Mouse (Mus musculus): ENCODE data around the gene F10. TPM values are rescaled to one million over a fixed set of nuclear protein-coding genes. Genes with fewer than 3 reads are reported as not detected.
"Not testable (repeated sequence)": the region's sequence is repeated elsewhere in the genome, so short reads cannot be mapped to it uniquely, and the experiment has no call there.

Gene F10
- polyA plus RNA-seq, 1 experiment from 2014 or later: 0.61 TPM

DNA sequence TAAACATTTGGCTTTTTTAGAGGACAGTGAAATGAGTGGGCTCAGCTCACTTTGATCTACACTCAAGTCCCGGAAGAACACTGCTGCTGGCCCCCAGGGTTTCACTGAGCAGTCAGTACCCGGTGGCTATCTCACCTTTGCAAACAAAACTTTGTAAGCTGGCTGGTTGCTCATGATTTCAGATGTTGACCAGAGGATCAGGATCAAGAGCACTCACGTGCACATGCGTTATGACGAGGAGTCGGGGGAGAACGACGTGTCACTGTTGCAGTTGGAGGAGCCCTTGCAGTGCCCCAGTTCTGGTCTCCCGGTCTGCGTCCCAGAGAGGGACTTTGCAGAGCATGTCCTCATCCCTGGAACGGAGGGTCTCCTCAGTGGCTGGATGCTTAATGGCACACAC is 36.1 kb downstream of the F10 start:
- no peak overlapping the region for H3K27ac ChIP-seq
- peaks cover 65% of the 10 kb centered on the region for H3K36me3 ChIP-seq
- H3K9ac ChIP-seq: no peak overlapping the region
- no peak overlapping the region for H3K4me3 ChIP-seq
- ATAC-seq (ENCODE audit: low FRiP score): no peak
- 96% methylated on average over 11 of the region's 11 CpGs for WGBS
- H3K4me1 ChIP-seq (replicated peaks): no peaks in the 10 kb centered on the region
- no peaks in the 10 kb centered on the region for H3K9me3 ChIP-seq
- H3K27me3 ChIP-seq: no peaks in the 10 kb centered on the region
- no peak overlapping the region for H3K4me2 ChIP-seq

DNA sequence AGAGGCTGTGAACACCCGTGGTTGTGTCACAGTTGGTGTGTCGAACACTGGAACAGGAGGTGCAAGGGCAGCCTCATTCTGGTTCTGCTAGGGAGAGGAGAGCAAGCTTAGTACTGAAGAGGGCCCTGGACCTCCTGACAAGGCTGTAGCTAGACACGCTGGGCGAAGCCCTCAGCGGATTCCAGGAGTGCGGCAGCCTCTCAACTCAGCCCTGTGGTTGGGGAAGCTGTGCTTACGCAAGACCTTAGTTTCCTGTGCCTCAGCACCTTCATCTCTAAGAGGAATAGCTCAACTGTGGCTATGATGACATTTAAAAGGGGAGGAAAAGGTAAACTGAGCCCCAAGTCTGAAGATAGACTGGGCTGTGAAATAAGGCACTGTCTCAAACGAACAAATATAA is 37.9 kb downstream of the F10 start:
- H3K9ac ChIP-seq: no peak overlapping the region
- peaks cover 82% of the 10 kb centered on the region for H3K36me3 ChIP-seq
- no peak overlapping the region for H3K27ac ChIP-seq
- H3K27me3 ChIP-seq: no peaks in the 10 kb centered on the region
- H3K4me1 ChIP-seq (replicated peaks): no peaks in the 10 kb centered on the region
- ATAC-seq (ENCODE audit: low FRiP score): no peak
- no peak overlapping the region for H3K4me3 ChIP-seq
- no peaks in the 10 kb centered on the region for H3K9me3 ChIP-seq
- no peak overlapping the region for H3K4me2 ChIP-seq
- WGBS: 94% methylated on average over 8 of the region's 8 CpGs

DNA sequence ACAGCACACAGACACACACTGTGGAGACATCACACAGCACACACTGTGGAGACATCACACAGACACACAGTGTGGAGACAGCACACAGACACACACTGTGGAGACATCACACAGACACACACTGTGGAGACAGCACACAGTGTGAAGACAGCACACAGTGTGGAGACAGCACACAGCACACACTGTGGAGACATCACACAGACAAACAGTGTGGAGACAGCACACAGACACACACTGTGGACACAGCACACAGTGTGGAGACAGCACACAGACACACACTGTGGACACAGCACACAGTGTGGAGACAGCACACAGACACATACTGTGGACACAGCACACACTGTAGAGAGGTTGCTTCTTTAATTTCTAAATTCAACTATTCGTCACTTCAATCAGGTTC is 38.5 kb downstream of the F10 start:
- peaks cover 88% of the 10 kb centered on the region for H3K36me3 ChIP-seq
- 100% methylated on average over 1 of the region's 1 CpGs for WGBS
- not testable (repeated sequence) for ATAC-seq (ENCODE audit: low FRiP score)

DNA sequence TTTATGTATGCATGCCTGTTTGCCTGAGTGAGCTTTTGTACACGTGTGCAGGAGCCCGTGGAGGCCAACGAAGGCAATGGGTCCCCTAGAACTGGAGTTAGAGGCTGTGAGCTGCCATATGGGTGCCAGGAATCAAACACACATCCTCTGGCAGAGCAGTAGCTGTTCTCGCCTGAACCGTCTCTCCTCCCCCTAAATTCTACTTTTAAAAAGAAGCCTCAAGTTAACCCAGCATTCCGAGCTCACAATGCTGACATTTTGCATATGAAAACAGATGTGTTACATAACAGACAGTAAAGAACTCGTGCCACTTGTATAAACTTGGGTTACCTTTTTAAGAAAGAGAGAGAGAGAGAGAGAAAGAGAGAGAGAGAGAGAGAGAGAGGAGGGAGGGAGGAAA is 40.4 kb downstream of the F10 start:
- no peak overlapping the region for H3K4me2 ChIP-seq

More for the DNA sequence above, 38.5 kb downstream of the F10 start:
- not testable (repeated sequence) for H3K4me1 ChIP-seq (replicated peaks); H3K9me3 ChIP-seq; H3K27ac ChIP-seq; H3K4me2 ChIP-seq; H3K27me3 ChIP-seq; H3K9ac ChIP-seq; H3K4me3 ChIP-seq

DNA sequence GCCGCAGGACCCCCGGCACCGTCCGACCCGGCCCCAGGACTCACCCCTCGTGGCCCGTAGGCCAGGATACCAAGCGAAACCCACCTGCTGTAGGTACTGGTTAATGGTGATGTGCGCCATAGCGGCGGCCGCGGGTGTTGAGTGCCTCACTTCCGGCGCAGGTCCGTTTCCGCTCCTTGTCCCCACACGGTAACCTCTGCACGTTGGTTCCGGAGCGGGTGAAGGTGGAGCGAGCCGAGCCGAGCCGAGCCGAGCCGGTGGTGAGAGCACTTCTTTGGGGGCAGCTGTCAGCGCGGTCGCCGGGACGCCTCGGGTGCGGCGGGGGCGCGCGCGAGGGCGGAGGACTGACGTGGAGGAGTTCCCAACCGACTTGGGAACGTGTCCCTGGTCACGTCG is 67.6 kb downstream of the F10 start:
- Histone ChIP-seq H3K4me3 (peak overlapping the region; percentile 82), H3K36me3 (peaks cover 19% of the 10 kb centered on the region), H3K27me3 (no peaks in the 10 kb centered on the region), H3K27ac (peak overlapping the region; percentile 96), H3K4me1 (replicated peaks) (peaks cover 52% of the 10 kb centered on the region), H3K9ac (peak overlapping the region; percentile 88), H3K4me2 (peak overlapping the region; percentile 98), H3K9me3 (no peaks in the 10 kb centered on the region)
- ATAC-seq (ENCODE audit: low FRiP score): peak; percentile 83
- WGBS: under 1% methylated on average over 45 of the region's 45 CpGs

More for the DNA sequence above, 40.4 kb downstream of the F10 start:
- Histone ChIP-seq H3K36me3 (peaks cover 100% of the 10 kb centered on the region), H3K9me3 (no peaks in the 10 kb centered on the region), H3K4me1 (replicated peaks) (no peaks in the 10 kb centered on the region), H3K27ac (no peak overlapping the region), H3K9ac (no peak overlapping the region), H3K27me3 (no peaks in the 10 kb centered on the region), H3K4me3 (no peak overlapping the region)
- WGBS: 93% methylated on average over 7 of the region's 7 CpGs
- ATAC-seq (ENCODE audit: low FRiP score): no peak

DNA sequence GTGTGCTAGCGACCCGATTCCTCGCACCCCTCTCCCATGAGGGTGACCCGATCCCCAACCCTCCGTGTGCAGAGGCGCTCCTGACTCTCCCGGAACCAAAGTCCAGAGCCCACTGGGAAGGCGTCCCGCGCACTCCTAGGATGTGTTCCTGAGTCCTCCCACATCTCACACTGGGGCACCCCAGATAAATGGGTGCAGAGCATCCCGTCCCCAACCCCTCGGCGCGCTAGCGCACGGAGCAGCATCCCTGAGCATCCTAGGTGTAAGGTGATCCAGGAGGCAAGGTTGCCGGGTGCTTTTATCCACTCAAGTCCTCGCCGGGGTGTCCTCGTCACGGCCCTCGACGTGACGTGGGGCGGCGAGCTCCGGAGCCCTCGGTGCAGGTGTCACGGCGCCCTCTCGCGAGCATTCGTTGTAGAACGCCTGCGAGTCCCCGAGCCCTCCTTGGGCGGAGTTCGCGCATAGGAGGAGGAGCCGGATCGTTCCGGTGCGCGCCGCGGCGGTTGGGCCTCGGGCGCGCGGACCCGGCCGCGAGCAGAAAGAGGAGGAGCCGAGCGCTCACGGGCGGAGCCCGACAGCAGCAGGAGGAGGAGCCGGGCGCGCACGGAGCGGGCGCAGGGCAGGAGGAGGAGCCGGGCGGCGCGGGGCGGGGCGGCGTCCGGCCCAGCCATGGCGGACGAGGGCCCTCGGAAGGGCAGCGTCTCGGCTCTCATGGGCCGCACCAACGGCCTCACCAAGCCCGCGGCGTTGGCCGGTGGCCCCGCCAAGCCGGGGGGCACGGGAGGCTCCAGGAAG is 68.2 kb downstream of the F10 start, which contains the start of the genes Pcid2 and Cul4a:
Pcid2 (minus strand) TSS at position 373 of the 795 bp plus-strand sequence.
Cul4a (plus strand) TSS at position 535 of the 795 bp plus-strand sequence.
- Histone ChIP-seq H3K27ac (peak within 1 kb of the TSS; percentile 96), H3K9ac (peak within 1 kb of the TSS; percentile 97), H3K4me3 (peak within 1 kb of the TSS; percentile 82), H3K9me3 (no peaks in the 10 kb centered on the region), H3K4me2 (peak within 1 kb of the TSS; percentile 98), H3K27me3 (no peaks in the 10 kb centered on the region), H3K4me1 (replicated peaks) (peaks cover 56% of the 10 kb centered on the region), H3K36me3 (peaks cover 13% of the 10 kb centered on the region)
- WGBS: under 1% methylated on average over 87 of the region's 87 CpGs
- ATAC-seq (ENCODE audit: low FRiP score): peak; percentile 95

DNA sequence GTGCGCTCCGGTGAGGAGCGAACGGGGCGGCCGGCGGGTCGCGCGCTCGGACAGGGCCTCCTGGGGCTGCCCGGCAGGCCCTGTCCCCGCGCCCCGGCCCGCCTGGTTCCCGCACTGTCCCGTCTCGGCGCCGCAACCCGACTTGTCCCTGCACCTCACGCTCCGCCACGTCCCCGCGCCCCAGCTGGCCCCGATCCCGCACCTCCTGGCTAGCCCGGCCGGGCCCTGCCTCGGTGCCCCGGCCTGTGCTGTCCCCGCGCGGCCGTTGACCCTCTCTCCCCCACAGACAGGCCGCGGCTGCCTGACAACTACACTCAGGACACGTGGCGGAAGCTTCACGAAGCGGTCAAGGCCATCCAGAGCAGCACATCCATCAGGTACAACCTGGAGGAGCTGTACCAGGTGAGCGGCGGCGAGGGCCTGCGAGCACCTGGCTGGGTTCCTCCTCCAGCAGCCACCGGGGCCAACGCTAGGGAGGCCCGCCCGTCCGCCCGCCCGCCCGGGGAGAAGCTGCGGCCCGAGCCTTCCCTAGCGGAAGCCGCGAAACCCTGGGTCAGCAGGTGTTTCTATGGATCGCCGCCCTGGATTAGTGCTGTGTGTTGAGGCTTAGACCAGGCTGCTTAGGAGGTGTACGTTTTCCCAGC is 68.9 kb downstream of the F10 start:
- H3K4me2 ChIP-seq: peak overlapping the region; percentile 98
- ATAC-seq (ENCODE audit: low FRiP score): peak; percentile 65
- H3K27ac ChIP-seq: peak overlapping the region; percentile 96
- H3K27me3 ChIP-seq: no peaks in the 10 kb centered on the region
- H3K4me3 ChIP-seq: peak overlapping the region; percentile 82
- peaks cover 10% of the 10 kb centered on the region for H3K36me3 ChIP-seq
- peaks cover 59% of the 10 kb centered on the region for H3K4me1 ChIP-seq (replicated peaks)
- WGBS: under 1% methylated on average over 62 of the region's 63 CpGs
- no peaks in the 10 kb centered on the region for H3K9me3 ChIP-seq
- H3K9ac ChIP-seq: peak overlapping the region; percentile 97

Other genes with a start within 250 kb of the F10 start
- 119 and 125 TPM in 2 replicates for gene Mcf2l, start 163.5 kb upstream of the F10 start, polyA plus RNA-seq (2015; fragmentation: Nextera tagmentation; extraction: Ambion mirVana)
- gene F7, start 11.3 kb upstream of the F10 start, polyA plus RNA-seq (2015; fragmentation: Nextera tagmentation; extraction: Ambion mirVana): 0.13 TPM in 1 of 2 replicates, not detected in the other
- gene Proz, start 23.6 kb downstream of the F10 start, polyA plus RNA-seq (2015; fragmentation: Nextera tagmentation; extraction: Ambion mirVana): 0.73 and 1.1 TPM in 2 replicates
- 41.7 and 44.3 TPM in 2 replicates for gene Pcid2, start 68.2 kb downstream of the F10 start, polyA plus RNA-seq (2015; fragmentation: Nextera tagmentation; extraction: Ambion mirVana)
- 71.7 and 73.0 TPM in 2 replicates for gene Cul4a, start 68.3 kb downstream of the F10 start, polyA plus RNA-seq (2015; fragmentation: Nextera tagmentation; extraction: Ambion mirVana)
- gene Lamp1, start 121.9 kb downstream of the F10 start, polyA plus RNA-seq (2015; fragmentation: Nextera tagmentation; extraction: Ambion mirVana): 272 and 273 TPM in 2 replicates
- gene Grtp1, start 163.3 kb downstream of the F10 start, polyA plus RNA-seq (2015; fragmentation: Nextera tagmentation; extraction: Ambion mirVana): 11.4 and 13.3 TPM in 2 replicates
- gene Adprhl1, start 216.9 kb downstream of the F10 start, polyA plus RNA-seq (2015; fragmentation: Nextera tagmentation; extraction: Ambion mirVana): 0.81 and 1.3 TPM in 2 replicates